ENCODE assay signal across 15 mouse cellular contexts in the genomic region with DNA sequence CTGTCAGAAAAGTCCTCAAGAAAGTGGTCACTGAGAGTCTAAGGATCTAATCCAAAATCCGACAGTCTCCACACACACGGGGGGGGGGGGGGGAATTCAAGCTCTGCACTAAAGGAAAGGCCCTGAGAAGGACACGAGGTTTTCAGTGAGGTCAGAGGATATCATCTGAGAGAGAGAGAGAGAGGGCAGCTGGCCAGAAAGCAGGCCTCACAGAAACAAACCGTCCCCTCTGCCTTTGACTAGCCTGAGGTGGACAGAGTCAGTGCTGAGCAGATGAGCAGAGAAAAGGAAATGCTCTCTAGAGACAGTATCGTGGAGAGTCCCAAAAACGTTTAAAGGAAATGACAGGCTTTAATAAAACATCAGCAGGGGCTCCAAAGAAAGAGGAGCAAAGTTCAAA.
DNase-seq lines count a peak whose midpoint lies in the region; ATAC-seq and TF ChIP-seq lines count a peak whose summit lies in the region.
"Had no signal": no experiment of that assay in that cellular context is flagged by ENCODE, and none has a peak within 500 bp of the region (broad histone marks: within the 10 kb centered on the region; RNA-seq: fewer than 3 reads in every experiment).

No protein-coding gene starts in this region.

- no peaks in the 10 kb centered on the region for H3K27me3 ChIP-seq in heart, embryonic 10.5 days (ENCODE audit: insufficient read depth, poor library complexity, severe bottlenecking)
- H3K27me3 ChIP-seq in lung, postnatal 0 days (replicated peaks; ENCODE audit: insufficient read depth, low read length), result no peaks in the 10 kb centered on the region
- H3K27me3 ChIP-seq in heart, embryonic 14.5 days (ENCODE audit: control insufficient read depth, insufficient read depth, low read length), result no peaks in the 10 kb centered on the region
- H3K27me3 ChIP-seq: hindbrain, embryonic 15.5 days; limb, embryonic 13.5 days had no signal

- no peak for TF ChIP-seq CTCF in lung, postnatal 0 days (IDR thresholded peaks at IDR 0.05)

- no peak for DNase-seq in heart, embryonic 10.5 days (ENCODE audit: low spot score)
- no peak for DNase-seq in heart, postnatal 36 days
- DNase-seq in lung, postnatal 0 days (ENCODE audit: low spot score), result peak; percentile 44
- DNase-seq in lung, postnatal 36 days, result no peak
- DNase-seq in yolk sac, embryonic 10.5 days (ENCODE audit: low spot score), result peak; percentile 18
- DNase-seq in urinary bladder, postnatal 14 days (ENCODE audit: low spot score), result no peak
- DNase-seq: cerebellum, adult 8-10 months; embryo, embryonic 11 days; gastrocnemius, postnatal 25 days; lung, adult 18-20 months had no signal

- H3K4me3 ChIP-seq in heart, embryonic 10.5 days, result no peak overlapping the region
- no peak overlapping the region for H3K4me3 ChIP-seq in lung, postnatal 0 days (ENCODE audit: low read depth, low read length)
- H3K4me3 ChIP-seq in heart, embryonic 14.5 days (ENCODE audit: control insufficient read depth in 1 of 2, insufficient read depth in 1 of 2, low read depth in 1 of 2, low read length in 2 of 2), result no peak overlapping the region
- H3K4me3 ChIP-seq: erythroblast, embryonic 14.5 days; hindbrain, embryonic 15.5 days; left cerebral cortex, adult 2 months; limb, embryonic 13.5 days had no signal

- H3K36me3 ChIP-seq in heart, embryonic 10.5 days, result 0 out of 2 replicates have a peak, but pooled peaks cover 2% of the 10 kb centered on the region
- H3K36me3 ChIP-seq in lung, postnatal 0 days (ENCODE audit: insufficient read depth, low read length), result no peaks in the 10 kb centered on the region
- H3K36me3 ChIP-seq in heart, embryonic 14.5 days (ENCODE audit: control insufficient read depth, insufficient read depth, low read length), result no peaks in the 10 kb centered on the region
- H3K36me3 ChIP-seq: hindbrain, embryonic 15.5 days; limb, embryonic 13.5 days had no signal

- peaks cover 43% of the 10 kb centered on the region for H3K4me1 ChIP-seq in heart, embryonic 10.5 days
- peaks cover 6% of the 10 kb centered on the region; the same call in 1 of the 2 replicates for H3K4me1 ChIP-seq in lung, postnatal 0 days (ENCODE audit: insufficient read depth, low read depth, low read length)
- H3K4me1 ChIP-seq in heart, embryonic 14.5 days (ENCODE audit: control insufficient read depth in 2 of 2, insufficient read depth in 2 of 2, low read length in 2 of 2), result peaks cover 18 to 42% of the 10 kb centered on the region in 2 experiments
- H3K4me1 ChIP-seq: hindbrain, embryonic 15.5 days; limb, embryonic 13.5 days had no signal

- no peak for ATAC-seq in lung, postnatal 0 days
- ATAC-seq in heart, embryonic 14.5 days (ENCODE audit: insufficient number of reproducible peaks, insufficient read depth, low FRiP score, low read depth), result no peak

- no peaks in the 10 kb centered on the region for H3K9me3 ChIP-seq in heart, embryonic 10.5 days
- no peaks in the 10 kb centered on the region for H3K9me3 ChIP-seq in lung, postnatal 0 days (ENCODE audit: low read length)
- 0 out of 2 replicates have a peak, but pooled peaks cover 3% of the 10 kb centered on the region for H3K9me3 ChIP-seq in heart, embryonic 14.5 days (ENCODE audit: control insufficient read depth, low read length)
- H3K9me3 ChIP-seq: hindbrain, embryonic 15.5 days had no signal

- no peak overlapping the region for H3K4me2 ChIP-seq in lung, postnatal 0 days (replicated peaks; ENCODE audit: low read depth, low read length)
- no peak overlapping the region for H3K4me2 ChIP-seq in heart, embryonic 14.5 days (ENCODE audit: low read length)
- H3K4me2 ChIP-seq: hindbrain, embryonic 15.5 days; limb, embryonic 13.5 days had no signal

- intact Hi-C loops in heart, postnatal 36 days (cut with DNase I), result no loop called here

- no peak overlapping the region for H3K9ac ChIP-seq in lung, postnatal 0 days (replicated peaks; ENCODE audit: low read depth)
- peak overlapping the region; percentile 34; the same call in 1 of the 2 replicates for H3K9ac ChIP-seq in heart, embryonic 14.5 days (ENCODE audit: low read length)
- H3K9ac ChIP-seq: hindbrain, embryonic 15.5 days; limb, embryonic 13.5 days had no signal

- peak overlapping the region; percentile 65 for H3K27ac ChIP-seq in heart, embryonic 10.5 days
- no peak overlapping the region for H3K27ac ChIP-seq in lung, postnatal 0 days (ENCODE audit: low read length)
- peak overlapping the region; percentile 16 to 57; a peak in 3 of 4 replicates for H3K27ac ChIP-seq in heart, embryonic 14.5 days (replicated peaks in 1 of 2; ENCODE audit: control insufficient read depth in 1 of 2, insufficient read depth in 1 of 2, low read depth in 2 of 2, low read length in 2 of 2)
- H3K27ac ChIP-seq: hindbrain, embryonic 15.5 days; left cerebral cortex, adult 2 months; limb, embryonic 13.5 days had no signal

- WGBS in heart, embryonic 10.5 days, result 23% methylated on average over 6 of the region's 6 CpGs
- WGBS in lung, postnatal 0 days, result 18% methylated on average over 6 of the region's 6 CpGs
- 7% methylated on average over 6 of the region's 6 CpGs for WGBS in heart, embryonic 14.5 days

- no peak for TF ChIP-seq EP300 in lung, postnatal 0 days (IDR thresholded peaks at IDR 0.05)

Comparison
In these comparisons a context has a peak if more than half of its experiments do, and no peak if none do; other contexts are left out.
1. DNase-seq: peak in lung, postnatal 0 days (single experiment) and yolk sac, embryonic 10.5 days (single experiment); none in heart, embryonic 10.5 days (single experiment), heart, postnatal 36 days (0 of 2), lung, postnatal 36 days (single experiment) and urinary bladder, postnatal 14 days (single experiment).